Mouse (Mus musculus) liver, embryonic 13.5 days (tissue): ENCODE results near the gene Agrn. TPM values are rescaled to one million over a fixed set of nuclear protein-coding genes. Genes with fewer than 3 reads are reported as not detected.

Experiments
- microRNA-seq: library from miRNA; unstranded; fragments of <30 nt; microRNA quantifications from one replicate; pipeline ENCODE4, GENCODE M21; 2016
- polyA plus RNA-seq: library from polyadenylated mRNA; unstranded; fragments of >200 nt; fragmentation: Nextera tagmentation; extraction: Ambion mirVana; gene quantifications from 2 replicates; pipeline ENCODE4 v1.2.1, GENCODE M21; 2015

The Agrn gene
- polyA plus RNA-seq, 1 experiment from 2014 or later, result 8.5 TPM

Small RNAs within 50 kb of the gene (microRNA-seq; reads per million reads assigned to microRNA genes)
- 4.4 reads per million, percentile 10 among the genes with 10 or more reads in this experiment for gene Mir7658

Other genes with a start within 250 kb of the Agrn start
- gene C1qtnf12, start 235.2 kb downstream of the Agrn start, polyA plus RNA-seq, result 55.3 and 58.7 TPM in 2 replicates
- 5.5 and 6.2 TPM in 2 replicates for gene B3galt6, start 204.8 kb downstream of the Agrn start, polyA plus RNA-seq
- 88.2 and 91.6 TPM in 2 replicates for gene Sdf4, start 204.6 kb downstream of the Agrn start, polyA plus RNA-seq
- gene Tnfrsf4, start 183.6 kb downstream of the Agrn start, polyA plus RNA-seq, result 0.09 and 0.20 TPM in 2 replicates
- gene Tnfrsf18, start 171.3 kb downstream of the Agrn start, polyA plus RNA-seq, result 0.60 and 0.65 TPM in 2 replicates
- gene Ttll10, start 138.1 kb downstream of the Agrn start, polyA plus RNA-seq, result 0.12 and 0.20 TPM in 2 replicates
- gene 9430015G10Rik, start 87.5 kb downstream of the Agrn start, polyA plus RNA-seq, result 11.8 and 13.8 TPM in 2 replicates
- gene Rnf223, start 67.0 kb downstream of the Agrn start, polyA plus RNA-seq, result 0.05 and 0.06 TPM in 2 replicates
- 5.5 and 5.9 TPM in 2 replicates for gene Isg15, start 3.3 kb upstream of the Agrn start, polyA plus RNA-seq
- 0.89 and 1.0 TPM in 2 replicates for gene AW011738, start 5.8 kb upstream of the Agrn start, polyA plus RNA-seq
- gene Perm1, start 18.4 kb upstream of the Agrn start, polyA plus RNA-seq, result 0.08 TPM in 1 of 2 replicates, not detected in the other
- 4.0 and 4.1 TPM in 2 replicates for gene Plekhn1, start 37.4 kb upstream of the Agrn start, polyA plus RNA-seq
- 69.0 and 73.9 TPM in 2 replicates for gene Noc2l, start 38.5 kb upstream of the Agrn start, polyA plus RNA-seq
- 25.7 and 27.9 TPM in 2 replicates for gene Samd11, start 58.2 kb upstream of the Agrn start, polyA plus RNA-seq
- not detected in 2 replicates for gene Vmn2r-ps159, start 133.6 kb upstream of the Agrn start, polyA plus RNA-seq